Mouse (Mus musculus): ENCODE measurements around the gene Faiml. TPM values are rescaled to one million over a fixed set of nuclear protein-coding genes. Genes with fewer than 3 reads are reported as not detected.

Faiml gene
- polyA plus RNA-seq, 1 experiment from 2014 or later: not detected

GRCm38 (mm10) chr9:99180272-99180671 lies 56.8 kb downstream of the Faiml start:
- no peak overlapping the region for H3K27ac ChIP-seq
- no peak overlapping the region for H3K9ac ChIP-seq (replicated peaks)
- no peak for ATAC-seq (ENCODE audit: insufficient number of reproducible peaks, insufficient read depth, low FRiP score, low TSS enrichment, low read depth)
- H3K27me3 ChIP-seq: no peaks in the 10 kb centered on the region
- no peaks in the 10 kb centered on the region; the same call in 1 of the 2 replicates for H3K4me1 ChIP-seq (replicated peaks)
- H3K4me2 ChIP-seq: no peak overlapping the region
- 65% methylated on average over 8 of the region's 8 CpGs for WGBS
- no peaks in the 10 kb centered on the region for H3K36me3 ChIP-seq
- H3K4me3 ChIP-seq (replicated peaks): no peak overlapping the region
- H3K9me3 ChIP-seq: no peaks in the 10 kb centered on the region

Other genes with a start within 250 kb of the Faiml start
- gene Gm1123, start 201.5 kb downstream of the Faiml start, polyA plus RNA-seq (2016; fragmentation: Nextera tagmentation; extraction: Ambion mirVana): not detected in 2 replicates
- gene Pik3cb, start 96.6 kb downstream of the Faiml start, polyA plus RNA-seq (2016; fragmentation: Nextera tagmentation; extraction: Ambion mirVana): 1.3 and 1.4 TPM in 2 replicates
- gene Cep70, start 6.1 kb upstream of the Faiml start, polyA plus RNA-seq (2016; fragmentation: Nextera tagmentation; extraction: Ambion mirVana): 47.4 and 47.6 TPM in 2 replicates
- gene Esyt3, start 121.3 kb upstream of the Faiml start, polyA plus RNA-seq (2016; fragmentation: Nextera tagmentation; extraction: Ambion mirVana): 0.37 and 0.63 TPM in 2 replicates
- 16.6 and 21.9 TPM in 2 replicates for gene Mras, start 200.1 kb upstream of the Faiml start, polyA plus RNA-seq (2016; fragmentation: Nextera tagmentation; extraction: Ambion mirVana)
- gene Nme9, start 214.2 kb upstream of the Faiml start, polyA plus RNA-seq (2016; fragmentation: Nextera tagmentation; extraction: Ambion mirVana): not detected in 2 replicates